Mouse (Mus musculus): ENCODE data around the gene Pls3.

Gene Pls3

DNA sequence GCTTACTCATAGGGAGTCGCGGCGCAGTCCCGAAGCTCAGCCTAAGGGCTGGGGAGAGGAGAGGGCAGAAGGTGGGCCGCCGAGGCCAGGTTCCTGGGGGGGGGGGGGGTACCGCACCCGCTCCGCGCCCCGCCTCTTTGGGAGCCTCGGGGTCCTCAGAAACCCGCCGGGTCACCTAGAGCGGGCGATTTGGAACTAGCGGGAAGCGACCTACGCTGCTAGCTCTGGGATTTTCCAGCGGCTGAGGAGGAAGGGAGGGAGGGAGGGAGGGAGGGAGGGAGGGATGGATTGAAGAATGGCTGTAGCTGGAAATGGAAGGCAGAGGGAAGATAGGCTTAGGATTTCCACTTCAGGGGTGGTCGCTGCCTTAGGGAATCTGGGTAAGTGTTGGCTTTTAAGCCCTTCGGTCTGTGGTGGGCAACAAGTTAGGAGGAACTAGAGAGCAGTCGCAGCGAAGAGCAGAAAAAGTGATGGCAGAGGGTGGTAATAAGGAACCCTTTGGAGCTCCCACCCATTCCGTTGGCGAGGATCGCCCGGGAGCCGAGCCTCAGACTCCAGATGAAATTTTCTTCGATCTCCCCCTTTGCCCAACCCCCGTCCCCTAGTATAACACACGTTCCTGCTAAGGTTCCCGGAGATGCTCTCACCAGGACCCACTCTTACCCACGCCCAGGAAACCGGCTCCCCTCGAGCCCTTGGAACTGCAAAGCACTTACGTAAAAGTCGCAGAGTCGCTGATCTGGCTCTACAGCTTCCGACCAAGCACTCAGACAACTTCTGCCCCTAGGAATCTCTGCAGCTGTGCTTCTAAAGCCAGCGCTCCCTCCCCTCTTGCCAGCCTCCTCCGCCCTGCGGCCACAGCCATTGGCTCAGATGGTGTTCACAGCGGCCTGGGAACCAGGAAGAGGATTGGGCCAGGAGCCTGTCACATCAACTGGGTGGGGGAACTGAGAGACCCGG, at the start of gene Pls3:
TSS of gene Pls3 (minus strand) at position 851 of the 960 bp plus-strand sequence.
- DNase-seq (ENCODE audit: low read depth in 1 of 2, low spot score in 2 of 2), result peak in 1 of 2 experiments; percentile 5

DNA sequence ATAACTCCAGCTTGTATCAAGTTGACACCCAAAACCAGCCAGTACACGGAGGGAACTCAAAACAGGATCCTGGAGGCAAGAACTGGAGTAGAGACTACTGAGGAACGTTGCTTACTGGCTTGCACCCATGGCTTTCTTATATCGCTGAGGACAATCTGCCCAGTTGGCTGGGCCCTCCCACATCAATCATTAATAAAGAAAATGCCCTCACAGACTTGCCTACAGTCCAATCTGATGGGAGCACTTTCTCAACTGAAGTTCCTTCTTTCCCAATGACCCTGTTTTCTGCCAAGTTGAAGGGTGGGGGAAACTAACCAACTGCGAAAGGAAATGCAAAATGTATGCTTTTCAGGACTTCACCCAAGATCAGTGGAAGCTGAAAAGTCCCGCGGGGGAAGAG, 20.7 kb upstream of the Pls3 start:
- no peak for DNase-seq (ENCODE audit: low read depth in 1 of 2, low spot score in 2 of 2)

DNA sequence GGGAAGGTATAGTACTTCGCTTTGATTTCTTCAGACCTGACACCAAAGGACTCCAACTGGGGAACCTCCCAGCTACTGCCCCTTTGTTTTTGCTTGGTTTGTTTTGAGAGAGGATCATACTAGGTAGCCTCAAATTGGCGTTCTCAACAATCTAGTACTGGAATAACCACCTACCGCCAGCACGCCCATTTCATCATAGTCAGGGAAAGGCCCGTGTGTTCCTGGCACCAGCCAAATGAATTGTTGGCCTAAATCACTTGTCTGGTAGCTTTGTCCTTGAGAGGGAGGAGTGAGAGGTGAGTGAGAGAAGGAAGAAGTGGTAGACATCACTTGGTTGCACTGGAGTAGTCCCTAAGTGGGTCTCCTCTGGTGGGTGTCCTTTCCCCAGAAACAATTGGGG, 584 bp upstream of the Pls3 start:
- no peak for DNase-seq (ENCODE audit: low read depth in 1 of 2, low spot score in 2 of 2)

DNA sequence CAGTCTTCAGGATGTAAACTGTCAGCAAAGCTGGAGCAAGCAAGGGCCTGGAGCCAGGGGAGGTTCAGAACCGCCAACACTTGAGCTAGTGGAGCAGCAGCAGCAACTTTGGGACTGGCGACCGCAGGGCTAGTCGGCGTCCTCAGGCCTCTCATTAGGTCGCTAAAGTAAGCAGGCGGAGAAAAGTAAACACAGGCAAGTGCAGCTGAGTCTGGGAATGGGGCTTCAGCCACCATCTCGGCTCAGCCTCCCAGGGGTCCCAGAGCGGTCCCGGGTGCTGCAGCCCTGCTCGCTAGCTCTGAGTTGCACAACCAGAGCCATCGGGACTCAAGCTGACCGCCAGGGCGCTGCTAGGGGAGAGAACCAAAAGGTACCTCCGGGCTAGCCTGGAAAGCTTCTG, 1.2 kb downstream of the Pls3 start:
- no peak for DNase-seq (ENCODE audit: low read depth in 1 of 2, low spot score in 2 of 2)

DNA sequence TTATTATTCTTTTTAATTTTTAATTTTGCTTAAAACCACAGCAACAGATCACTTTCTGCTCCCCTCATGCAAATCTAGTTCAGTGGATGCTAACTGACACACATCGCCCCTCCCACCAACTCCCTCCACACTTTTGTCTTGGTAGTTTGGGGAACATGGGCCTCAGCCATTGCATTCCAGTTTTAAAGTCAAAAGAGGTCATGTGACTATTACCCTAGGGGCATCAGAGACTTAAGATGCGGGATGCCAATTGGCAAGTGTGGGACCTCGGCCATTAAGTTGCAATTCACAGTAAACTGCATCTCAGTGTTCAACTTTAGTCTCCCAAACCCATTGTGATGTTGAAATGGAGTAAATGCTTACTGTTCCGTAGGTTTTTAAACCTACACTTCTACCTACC, 1.7 kb downstream of the Pls3 start:
- DNase-seq (ENCODE audit: low read depth in 1 of 2, low spot score in 2 of 2), result no peak

DNA sequence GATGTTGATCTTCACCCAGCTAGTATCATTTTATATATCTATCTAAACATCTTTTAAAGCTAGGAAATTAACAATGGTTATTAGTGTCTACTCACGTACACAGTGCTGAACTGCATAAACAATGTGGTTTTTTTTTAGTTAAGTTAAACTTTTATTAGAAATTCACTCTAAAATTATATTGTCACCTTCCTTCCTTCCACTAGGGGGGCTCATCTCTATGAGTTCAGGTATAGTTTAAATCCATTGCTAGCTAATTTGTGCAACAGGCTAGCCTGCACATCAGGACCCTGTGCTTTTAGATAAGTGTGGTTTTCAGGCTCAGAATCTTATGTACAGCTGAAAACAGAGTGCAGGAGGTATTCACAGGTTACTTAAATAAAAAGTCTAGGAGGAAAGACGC, 3.1 kb downstream of the Pls3 start:
- DNase-seq (ENCODE audit: low read depth in 1 of 2, low spot score in 2 of 2), result no peak

DNA sequence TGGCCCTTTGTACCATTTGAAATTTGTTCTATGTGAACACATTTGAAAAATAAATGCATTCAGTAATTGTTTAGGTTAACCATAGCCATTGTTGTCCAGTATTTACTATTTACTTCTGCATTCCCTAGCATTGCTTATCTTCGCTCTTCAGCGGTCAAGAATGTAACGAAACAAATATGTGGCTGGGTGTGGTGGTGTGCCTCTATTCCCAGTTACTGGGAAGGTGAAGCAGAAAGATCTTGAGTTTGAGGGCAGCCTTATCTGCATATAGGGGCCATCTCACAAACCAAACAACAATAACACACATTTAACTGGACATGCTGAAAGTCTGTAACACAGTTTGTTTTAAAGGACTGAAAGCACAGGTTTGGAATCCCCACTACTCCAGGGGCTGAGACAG, 13.3 kb downstream of the Pls3 start:
- DNase-seq (ENCODE audit: low read depth in 1 of 2, low spot score in 2 of 2), result no peak

DNA sequence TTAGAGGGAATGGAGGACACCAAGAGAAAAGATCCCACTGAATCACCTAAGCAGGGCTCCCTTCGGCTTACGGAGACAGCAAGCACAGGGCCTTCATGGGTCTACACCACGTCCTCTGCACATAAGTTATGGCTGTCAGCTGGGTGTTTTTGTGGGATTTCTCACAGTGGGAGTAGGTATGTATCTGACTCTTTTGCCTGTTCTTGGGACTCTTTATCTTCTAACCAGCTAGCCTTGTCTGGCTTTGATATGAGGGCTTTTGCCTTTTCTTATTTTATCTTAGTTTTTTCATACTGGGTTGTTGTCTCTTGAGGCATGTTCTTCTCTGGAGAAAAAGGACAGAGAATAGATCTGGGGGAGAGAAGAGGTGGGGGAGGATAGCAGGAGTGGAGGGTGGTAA, 20.7 kb downstream of the Pls3 start:
- DNase-seq (ENCODE audit: low read depth in 1 of 2, low spot score in 2 of 2), result no peak

DNA sequence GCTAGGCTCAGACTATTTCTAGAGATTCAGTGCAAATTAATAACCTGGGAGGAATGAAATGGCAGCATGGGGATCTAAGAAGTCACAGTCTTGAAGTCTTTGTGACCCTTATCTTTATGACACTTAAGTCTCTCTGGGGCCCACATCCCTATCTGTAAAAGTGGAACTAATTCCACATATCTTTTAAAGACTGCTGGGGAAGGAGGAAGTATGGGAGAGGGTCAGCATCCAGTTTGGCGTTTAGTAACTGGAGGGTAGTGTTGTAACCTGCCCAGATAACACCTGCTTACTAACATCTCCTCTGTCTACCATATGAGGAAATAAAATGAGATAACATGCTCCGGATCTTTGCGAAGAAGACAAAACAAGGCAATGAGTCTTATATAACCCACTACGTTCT, 30.7 kb downstream of the Pls3 start:
- no peak for DNase-seq (ENCODE audit: low read depth in 1 of 2, low spot score in 2 of 2)

DNA sequence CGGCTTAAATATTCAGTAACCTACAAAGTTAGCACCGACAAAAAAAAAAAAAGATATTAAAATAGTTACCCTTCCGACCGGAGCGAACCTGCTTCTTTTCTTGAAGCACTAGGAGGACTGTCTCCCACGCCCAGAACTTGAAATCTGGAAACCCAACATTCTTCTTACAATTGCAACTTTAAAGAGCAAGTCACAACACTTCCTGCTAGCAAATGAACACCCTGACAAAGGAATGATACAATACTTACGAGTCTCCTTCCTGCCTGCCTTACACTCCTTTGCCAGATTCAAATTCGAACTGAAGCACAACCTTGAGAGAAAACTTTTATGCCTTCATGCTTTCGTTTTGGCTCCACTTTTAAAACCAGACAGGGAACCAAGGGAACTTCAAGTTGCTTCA, 32.1 kb downstream of the Pls3 start:
- DNase-seq (ENCODE audit: low read depth in 1 of 2, low spot score in 2 of 2), result no peak

DNA sequence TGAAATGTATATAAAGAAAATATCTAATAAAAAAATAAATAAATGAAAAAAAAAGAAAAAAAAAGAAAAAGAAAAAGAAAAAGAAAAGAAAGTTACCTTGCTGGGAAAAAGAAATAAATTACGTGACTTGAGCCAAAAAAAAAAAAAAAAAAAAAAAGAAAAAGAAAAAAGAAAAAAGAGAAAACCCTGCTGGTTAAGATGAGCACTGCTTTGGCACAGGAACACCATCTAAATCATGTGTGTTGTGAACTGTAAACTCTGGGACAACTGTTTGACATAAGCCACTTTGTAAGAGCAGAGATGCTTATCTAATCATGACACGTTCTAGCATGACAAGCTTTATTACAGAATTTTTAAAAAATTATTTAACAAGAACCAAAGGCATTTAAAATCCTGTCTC, 32.9 kb downstream of the Pls3 start:
- no peak for DNase-seq (ENCODE audit: low read depth in 1 of 2, low spot score in 2 of 2)

DNA sequence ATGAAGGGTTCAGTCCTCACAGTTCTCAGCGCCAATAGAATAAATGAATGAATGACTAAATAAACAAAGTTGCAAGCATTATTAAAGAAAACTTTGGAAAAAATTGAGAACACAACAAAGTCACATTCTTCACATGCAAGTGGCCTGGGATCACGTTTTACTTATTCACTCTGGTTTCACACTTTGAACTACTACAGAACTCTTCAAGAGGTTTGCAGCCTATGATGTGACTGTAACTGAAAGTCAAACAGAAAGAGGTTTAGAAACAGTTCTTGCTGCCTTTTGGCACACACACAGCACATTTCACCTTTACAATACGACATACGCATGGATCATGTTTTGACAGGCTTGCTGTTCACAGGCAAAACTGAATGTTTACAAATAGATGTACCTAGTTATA, 34.7 kb downstream of the Pls3 start:
- DNase-seq (ENCODE audit: low read depth in 1 of 2, low spot score in 2 of 2), result no peak

DNA sequence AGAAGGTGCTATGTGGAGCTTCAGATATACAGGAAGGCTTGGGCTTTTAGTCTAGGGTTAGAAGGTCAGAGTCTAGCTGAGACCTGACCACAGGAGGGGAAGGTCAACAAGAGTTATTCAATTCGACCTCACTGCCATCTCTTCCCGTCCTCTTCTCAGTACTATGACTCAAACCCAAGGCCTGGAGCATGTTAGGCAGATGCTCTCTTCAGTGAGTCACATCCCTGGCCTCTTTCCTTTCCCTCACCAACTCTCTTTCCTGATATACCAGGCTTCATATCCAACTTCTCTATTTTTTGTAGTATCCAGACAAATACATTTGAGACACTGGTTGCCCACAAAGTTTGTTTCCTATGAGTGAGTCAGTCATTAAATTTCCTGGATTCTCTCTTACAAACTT, 40.1 kb downstream of the Pls3 start:
- DNase-seq (ENCODE audit: low read depth in 1 of 2, low spot score in 2 of 2), result no peak

DNA sequence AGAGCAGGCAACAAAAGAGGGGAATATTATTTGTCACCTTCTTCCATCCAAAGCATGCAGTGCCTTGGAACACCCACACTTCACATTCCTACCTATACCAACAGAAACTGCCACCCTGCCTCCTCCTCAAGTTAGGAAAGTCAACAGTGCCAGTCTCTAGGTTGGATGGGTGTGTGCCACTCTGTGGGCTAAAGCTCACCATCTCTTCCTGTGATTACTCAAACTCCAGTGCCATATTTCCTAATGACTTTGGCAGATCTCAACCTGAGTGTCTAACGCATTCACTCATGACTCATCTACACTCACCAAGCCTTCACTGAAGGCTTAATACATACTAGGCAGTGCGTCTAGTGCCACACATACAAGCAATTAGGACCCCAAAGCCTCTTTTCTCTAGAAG, 40.7 kb downstream of the Pls3 start:
- DNase-seq (ENCODE audit: low read depth in 1 of 2, low spot score in 2 of 2), result no peak

DNA sequence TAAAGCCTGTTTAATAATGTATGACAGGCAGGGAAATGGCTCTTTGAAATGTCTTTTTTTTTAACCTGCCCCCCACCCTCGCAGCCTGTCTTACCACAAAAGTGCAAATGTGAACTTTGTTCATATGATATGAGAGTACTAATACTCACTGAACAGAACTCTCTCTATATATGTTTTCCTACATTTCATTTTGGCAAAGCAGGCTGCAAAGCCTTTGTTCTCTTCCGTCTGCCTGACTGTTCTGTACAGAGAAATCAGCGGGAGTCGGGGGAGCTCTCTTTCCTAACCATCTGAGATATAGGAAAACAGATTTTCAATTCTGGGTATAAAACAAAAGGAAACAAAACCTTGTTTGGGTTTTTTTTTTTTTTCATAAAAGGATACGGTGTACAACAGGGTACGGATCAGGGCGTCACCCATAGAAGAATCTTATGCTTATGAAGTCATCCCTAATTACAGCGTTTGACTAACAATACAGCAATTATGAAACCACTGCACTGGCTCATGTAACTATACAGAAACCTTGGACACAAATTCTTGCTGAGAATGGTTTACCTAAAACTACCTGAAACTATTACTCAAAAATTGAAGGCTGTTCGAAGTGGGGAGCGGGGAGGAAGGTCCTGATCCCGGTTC, 41.9 kb downstream of the Pls3 start:
- no peak for DNase-seq (ENCODE audit: low read depth in 1 of 2, low spot score in 2 of 2)

DNA sequence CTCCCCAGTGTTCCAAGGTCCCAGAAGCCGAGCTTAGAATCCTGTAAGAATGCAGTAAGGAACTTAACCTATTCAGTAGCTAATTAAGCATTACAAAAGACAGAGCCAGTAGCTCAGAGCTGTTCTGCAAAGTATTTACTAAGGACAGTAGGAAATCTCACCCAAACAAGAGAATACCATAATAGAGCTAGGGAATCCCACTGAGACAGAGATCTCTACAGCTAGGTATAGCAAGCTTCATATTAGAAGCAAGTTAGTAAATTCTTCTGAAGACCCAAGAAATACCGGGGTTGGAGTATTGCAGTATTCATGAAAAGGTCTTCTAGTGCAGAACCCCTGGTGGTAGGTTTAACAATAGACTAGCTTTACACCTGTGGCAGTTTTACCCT, 45.1 kb downstream of the Pls3 start:
- DNase-seq (ENCODE audit: low read depth in 1 of 2, low spot score in 2 of 2), result no peak

DNA sequence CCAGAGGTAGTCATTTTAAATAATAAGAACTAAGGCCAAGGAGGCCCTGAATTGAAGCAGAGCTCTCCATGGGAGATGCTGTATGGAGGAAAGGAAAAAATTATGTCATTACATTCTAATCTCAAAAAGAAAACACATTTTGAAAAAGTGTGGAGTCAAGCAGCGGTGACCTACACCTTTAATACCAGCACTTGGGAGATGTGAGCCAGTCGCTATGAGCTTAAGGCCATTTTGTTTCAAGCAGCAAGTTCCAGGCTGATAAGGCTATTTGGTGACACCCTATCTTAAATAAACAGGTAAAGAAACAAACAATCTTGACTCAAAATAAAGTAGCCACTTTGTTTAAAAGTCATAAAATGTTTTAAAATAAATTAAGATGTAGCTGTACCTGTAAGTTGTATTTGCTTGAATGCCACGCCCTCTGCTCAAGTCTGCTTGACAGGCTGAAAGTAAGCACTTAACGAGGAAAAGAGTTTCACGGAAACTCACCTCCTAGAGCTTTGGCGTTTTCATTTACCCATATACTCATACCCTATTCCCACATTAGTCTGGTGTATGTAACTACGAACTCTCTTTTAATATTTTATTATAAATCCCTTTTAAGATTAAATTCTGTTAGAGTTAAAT, 45.6 kb downstream of the Pls3 start:
- DNase-seq (ENCODE audit: low read depth in 1 of 2, low spot score in 2 of 2), result no peak

DNA sequence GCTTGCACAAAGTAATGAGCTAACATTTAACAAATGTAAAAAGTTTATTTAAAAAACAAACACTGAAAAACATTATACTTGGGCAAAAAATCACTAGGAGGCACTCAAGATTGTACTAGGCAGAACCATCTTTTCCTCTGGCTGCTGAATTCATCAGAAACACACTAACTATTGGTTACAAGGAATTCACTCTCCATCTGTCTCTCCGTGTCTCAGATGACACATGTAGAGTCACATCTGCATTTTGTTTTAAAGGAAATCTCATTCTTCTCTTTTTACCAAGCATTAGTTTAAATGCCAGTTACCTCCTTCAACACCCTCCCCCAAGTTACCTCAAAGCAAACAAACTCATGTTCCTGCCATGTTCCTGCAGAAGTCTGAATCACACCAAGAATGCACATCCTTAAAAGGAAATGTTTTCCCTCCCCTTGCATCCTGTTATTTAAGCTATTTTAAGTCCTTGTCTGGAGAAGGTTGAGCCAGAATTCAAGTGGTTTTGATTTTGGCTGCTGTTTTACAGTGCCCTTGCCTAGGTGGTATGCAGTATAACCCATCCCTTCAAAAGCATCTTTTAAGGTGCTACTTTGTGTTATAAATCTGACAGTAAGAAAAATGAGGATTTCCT, 56.2 kb downstream of the Pls3 start:
- no peak for DNase-seq (ENCODE audit: low read depth in 1 of 2, low spot score in 2 of 2)

DNA sequence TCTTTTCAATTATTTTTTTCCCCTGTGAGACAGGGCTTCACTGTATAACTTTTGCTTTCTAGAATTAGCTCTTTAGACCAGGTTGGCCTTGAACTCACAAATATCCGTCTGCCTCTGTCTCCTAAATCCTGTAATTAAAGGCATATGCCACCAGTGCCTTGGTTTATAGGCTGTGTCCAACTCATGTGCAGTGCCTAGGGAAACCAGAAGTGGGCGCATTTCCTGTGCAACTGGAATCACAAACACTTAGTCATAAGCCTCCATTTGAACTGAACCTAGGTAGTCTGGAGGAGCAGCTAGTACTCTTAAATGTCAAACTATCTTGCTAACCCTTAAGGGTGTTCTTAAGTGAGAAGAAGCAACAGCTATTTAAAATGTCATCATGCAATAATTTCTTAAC, 60.0 kb downstream of the Pls3 start:
- no peak for DNase-seq (ENCODE audit: low read depth in 1 of 2, low spot score in 2 of 2)

DNA sequence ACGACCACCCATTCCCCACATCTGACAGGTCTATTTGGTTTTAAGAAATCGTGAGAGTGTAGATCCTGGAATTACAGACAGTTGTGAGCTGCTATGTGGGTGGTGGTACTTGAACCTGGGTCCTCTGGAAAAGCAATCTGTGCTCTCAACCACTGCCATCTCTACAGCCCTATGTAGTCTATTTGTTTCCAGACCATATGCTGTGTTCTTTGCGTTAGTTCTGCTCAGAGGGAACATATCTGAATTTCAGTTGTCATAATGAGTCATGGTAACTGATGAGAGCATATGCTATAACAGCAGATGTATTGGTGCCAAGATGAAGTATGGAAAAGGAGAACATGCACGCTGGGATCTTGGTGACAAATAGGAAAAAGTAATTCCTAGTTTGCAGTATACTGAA, 60.9 kb downstream of the Pls3 start:
- DNase-seq (ENCODE audit: low read depth in 1 of 2, low spot score in 2 of 2), result no peak

DNA sequence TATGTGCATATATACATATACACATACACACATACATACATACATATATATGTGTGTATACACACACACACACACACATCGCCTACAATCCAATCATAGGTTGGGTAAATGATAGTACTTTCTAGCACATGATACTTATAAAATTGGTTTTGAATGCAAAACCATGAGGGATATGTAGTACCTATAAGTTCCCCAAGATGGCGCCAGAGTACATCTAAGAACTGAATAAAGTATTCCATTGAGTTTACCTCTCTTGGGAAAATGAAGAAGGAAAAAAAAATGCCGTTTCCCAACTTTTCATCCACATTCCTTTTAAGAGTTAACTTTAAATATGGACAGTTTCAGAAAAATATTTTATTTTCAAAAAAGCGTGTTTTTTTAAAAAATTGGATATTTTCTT, 78.4 kb downstream of the Pls3 start:
- no peak for DNase-seq (ENCODE audit: low read depth in 1 of 2, low spot score in 2 of 2)

DNA sequence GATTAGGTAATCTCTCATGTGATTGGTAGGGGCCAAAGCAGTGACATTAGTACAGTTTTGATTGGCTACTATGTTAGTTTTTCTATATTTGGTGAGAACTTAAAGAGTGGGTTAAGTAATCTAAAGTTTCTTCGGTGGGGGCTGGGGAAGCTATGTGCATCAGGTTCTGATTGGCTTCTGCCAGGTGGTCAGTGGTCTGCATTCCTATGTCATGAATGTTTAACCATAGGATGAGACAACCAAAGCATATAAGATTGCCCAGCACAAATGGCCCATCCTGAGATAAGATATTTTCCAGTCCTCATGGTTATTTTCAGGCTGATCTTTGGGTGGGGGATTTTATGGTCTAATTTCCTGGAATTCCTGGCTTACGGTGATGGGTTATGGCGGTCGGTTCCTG, 95.2 kb downstream of the Pls3 start:
- DNase-seq (ENCODE audit: low read depth in 1 of 2, low spot score in 2 of 2), result no peak

Measured in monocyte, adult 2 months (primary cell).